Mouse (Mus musculus) 3T3-L1 (cell line): ENCODE results near the gene Ralgps2.

ENCODE experiments used
- DNase-seq: peaks from one replicate; pipeline ENCODE4 v3.0.0-alpha.2; 2015; ENCODE audit warnings: low read depth, low spot score

Ralgps2 gene

GRCm38 (mm10) chr1:156838177-156838576, 101.2 kb downstream of the Ralgps2 start, which contains the start of gene Angptl1:
Gene Angptl1, plus strand, starts transcription at chr1:156838562.
- DNase-seq, result no peak

- DNase-seq, result no peak
Observed at GRCm38 (mm10) chr1:156819236-156819635, 120.2 kb downstream of the Ralgps2 start.

GRCm38 (mm10) chr1:156813485-156813884, 125.9 kb downstream of the Ralgps2 start:
- DNase-seq, result no peak

DNA sequence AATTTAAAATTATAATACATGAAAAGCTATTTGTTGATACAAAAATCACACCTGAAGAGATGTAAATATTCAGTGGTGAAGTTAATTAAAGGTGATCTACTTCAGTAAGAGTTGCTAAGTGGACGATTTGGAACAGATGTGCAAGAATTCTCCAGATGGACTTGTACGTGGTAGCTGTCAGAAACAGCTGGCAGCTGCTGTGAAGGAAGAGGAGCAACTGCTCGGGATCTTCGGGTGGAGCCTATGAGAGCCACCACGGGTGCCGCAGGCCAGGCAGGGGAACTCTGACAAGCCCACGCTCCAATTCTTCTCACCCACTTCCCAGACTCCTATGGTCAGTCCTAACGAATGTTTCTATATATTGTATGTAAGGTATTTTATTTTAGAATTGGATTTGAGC, 126.7 kb downstream of the Ralgps2 start:
- no peak for DNase-seq

DNA sequence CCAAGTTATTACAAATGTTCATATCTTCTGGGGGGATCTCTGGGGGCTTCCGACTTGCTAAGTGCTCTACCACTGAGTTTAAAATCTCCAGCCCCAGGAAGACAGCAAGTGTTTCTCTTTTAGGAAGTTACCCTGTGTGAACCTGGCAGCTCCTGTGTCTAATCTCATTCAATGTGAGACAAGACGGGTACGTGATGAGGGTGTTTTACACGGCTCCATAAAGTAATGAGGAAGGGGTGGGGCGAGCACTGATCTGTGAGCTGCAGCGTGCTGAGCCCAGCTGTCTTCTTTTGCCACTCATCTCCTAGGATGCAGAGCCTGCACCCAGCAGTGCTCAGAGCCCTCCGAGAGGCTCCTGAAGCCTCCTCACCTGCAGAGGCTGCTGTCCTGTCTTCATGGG, 127.5 kb downstream of the Ralgps2 start:
- no peak for DNase-seq

GRCm38 (mm10) chr1:156808332-156808731, 131.1 kb downstream of the Ralgps2 start:
- DNase-seq, result no peak

- DNase-seq, result peak; percentile 71
Observed at GRCm38 (mm10) chr1:156801276-156801675, 138.2 kb downstream of the Ralgps2 start.

DNA sequence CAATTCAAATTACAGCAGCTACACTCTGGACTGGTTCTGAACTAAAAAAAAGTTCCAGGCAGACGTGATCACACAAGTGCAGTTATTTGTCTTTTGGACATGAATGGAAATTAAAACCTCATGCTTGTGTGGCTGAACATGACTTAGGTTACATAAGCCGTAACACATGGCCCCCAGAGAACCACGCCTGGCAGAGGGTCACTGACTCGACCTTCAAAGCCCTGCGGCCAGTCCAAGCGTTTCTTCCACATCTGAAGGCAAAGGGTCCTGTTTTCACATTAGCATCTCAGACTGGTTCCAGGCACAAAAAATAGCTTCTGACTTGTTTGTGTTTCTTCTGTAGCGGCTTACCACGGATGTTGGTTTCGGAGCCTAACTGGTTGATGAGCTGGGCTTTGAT, 143.2 kb downstream of the Ralgps2 start:
- no peak for DNase-seq

- peak; percentile 37 for DNase-seq
Observed at GRCm38 (mm10) chr1:156789844-156790490, 149.5 kb downstream of the Ralgps2 start.

DNA sequence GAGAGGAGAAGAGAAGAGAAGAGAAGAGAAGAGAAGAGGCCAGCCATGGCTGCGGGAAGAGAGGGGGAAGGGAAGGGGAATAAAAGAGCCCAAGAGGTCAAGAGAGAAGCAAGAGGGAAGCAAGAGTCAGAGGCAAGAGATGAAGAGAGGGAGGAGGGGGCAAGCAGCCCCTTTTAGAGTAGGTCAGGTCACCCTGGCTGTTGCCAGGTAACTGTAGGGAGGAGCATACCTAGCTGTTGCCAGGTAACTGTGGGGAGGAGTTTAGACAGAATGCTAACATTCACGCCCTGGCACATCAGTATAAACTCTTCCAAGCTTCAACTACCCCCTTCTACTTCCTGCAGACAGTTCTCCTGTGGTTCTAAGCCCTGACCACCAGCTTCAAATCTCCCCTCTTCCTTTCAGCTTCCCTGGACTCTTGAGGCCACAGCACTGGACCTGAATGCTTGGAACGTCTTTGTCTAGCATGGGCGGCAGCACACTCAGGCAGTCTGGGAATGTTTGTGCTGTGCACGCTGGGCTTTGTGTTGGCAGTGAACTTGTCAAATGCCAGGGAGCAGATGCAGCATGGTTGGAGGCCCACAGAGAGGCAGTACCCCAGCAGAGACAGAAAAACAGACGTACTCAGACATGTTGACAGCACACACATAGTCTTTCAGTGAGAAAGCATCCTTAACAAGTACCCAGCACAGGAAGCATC, 152.1 kb downstream of the Ralgps2 start:
- no peak for DNase-seq

GRCm38 (mm10) chr1:156786074-156786473, 153.4 kb downstream of the Ralgps2 start:
- no peak for DNase-seq

DNA sequence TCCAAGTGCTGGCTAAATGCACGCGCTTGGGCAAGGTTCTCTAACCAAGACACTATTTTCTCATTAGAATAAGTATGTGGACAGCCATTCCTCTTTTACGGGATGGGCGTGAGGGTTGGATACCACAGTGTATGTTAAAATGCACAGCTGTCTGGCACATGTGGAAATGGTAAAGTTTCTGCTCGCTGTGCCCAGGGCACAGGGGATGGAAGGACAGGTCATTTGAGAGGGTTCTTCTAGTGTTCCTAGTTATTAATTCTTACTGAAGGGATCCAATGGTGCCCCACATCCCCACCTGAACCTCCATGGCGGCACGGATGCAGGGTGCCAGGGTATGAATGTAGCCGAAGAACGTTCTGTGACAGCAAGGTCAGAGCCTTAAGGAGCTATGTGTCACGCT, 154.5 kb downstream of the Ralgps2 start:
- DNase-seq, result no peak

DNA sequence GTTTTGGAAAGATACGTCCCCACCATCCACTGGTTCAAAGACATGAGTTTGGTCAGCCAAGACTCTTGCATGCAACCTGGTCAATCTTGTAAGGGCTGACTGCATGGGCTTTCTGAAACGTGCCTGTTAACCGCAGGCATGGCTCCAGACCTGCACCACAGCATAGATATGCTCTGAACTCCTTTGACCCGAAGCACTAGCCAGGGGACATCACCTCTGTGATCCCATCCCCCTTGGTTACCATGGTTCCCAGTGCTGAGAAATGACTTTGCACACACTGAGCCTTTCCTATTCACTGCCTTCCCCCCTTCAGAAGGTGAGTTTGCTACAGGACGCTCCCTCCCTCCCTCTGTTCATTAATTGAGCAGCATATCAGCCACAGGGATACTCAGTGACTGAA, 155.3 kb downstream of the Ralgps2 start:
- DNase-seq, result no peak

DNA sequence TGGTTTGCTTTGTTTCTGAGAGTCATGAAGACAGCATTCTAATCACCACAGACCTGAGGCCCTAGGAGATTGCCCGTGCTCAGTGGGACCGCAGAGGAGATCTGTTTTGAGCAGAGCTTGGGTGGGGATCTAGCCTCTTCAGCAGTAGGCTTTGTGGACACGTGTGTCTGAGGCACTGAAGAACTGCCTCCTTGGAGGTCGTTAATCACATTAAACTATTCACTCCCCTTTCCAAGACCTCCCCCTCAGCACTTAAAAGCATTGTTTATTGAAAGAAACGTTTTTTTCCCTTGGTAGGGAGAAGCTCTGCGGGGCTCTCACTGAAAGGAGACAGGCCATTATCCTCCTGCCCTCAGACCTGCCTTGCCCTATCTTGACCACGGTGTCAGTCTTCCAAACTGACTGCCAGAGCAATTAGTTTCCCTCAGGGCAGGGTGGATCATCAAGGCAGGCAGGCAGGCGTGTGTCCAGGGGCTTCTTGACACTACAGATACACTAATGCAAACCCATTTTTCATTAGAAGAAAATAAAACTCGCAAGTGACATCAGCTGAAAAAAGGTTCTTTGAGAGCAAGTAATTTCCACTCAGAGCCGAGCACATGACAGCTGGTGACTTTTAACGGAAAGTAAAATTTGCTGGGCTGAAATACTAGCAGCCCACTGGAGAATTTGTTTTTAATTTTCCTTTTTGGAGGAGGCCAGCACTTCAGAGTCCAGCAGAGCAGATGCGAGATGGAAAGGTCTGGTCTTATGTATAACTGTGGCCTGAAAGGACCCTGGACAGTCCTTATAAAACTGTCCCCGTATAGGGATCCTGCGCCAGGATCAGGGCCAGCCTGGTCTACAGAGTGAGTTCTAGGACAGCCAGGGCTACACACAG, 157.2 kb downstream of the Ralgps2 start:
- peak; percentile 57 for DNase-seq

GRCm38 (mm10) chr1:156781076-156781741, 158.2 kb downstream of the Ralgps2 start:
- peak; percentile 92 for DNase-seq

GRCm38 (mm10) chr1:156780234-156781005, 159.0 kb downstream of the Ralgps2 start:
- no peak for DNase-seq

- no peak for DNase-seq
Observed at GRCm38 (mm10) chr1:156779595-156779994, 159.8 kb downstream of the Ralgps2 start.

DNA sequence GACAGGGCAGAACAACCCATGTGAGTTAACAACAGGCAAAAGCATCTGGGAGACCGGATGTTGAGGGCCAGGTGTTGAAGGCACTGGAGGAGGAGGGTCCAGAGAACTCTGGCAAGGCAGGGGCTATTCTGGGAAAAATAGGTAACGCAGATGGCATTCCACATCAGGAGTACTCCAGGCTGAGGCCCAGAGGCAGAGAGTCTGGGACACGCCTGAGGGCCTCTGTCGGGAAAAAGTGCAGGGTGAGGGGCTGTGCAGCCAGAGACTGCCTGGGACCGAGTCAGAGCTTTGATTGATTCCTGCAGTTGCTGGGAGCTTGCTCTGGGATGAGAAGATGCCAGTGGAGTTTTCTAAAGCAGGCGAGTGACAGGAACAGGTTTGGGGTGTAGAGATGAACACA, 160.4 kb downstream of the Ralgps2 start:
- DNase-seq, result no peak

DNA sequence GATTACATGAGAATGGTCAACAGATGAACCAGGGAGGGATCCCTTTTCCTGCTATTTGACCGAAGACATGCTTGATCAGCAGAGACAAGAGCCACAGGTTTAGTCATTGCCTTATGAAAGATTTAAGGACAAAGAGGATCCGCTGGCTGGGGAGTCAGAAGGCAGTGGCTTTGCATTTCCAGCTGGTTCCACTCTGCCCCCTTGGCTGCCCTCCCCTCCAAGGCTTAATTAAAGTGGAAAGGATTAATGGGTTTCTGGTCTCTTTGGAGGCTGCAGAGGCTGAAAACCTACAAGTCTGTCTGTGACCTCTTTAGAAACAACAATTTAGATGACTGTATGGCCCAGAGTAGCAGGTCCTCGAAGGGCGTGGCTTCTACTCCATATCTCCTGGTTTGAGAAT, 161.5 kb downstream of the Ralgps2 start:
- DNase-seq, result no peak

- no peak for DNase-seq
Observed at GRCm38 (mm10) chr1:156775983-156776382, 163.4 kb downstream of the Ralgps2 start.

GRCm38 (mm10) chr1:156775190-156775589, 164.2 kb downstream of the Ralgps2 start:
- no peak for DNase-seq
